Mouse (Mus musculus) intestine, postnatal 0 days (tissue): Measurements from ENCODE around the gene Slc25a36. TPM values are rescaled to one million over a fixed set of nuclear protein-coding genes. Genes with fewer than 3 reads are reported as not detected.

Experiments used
- ATAC-seq: fragments of 200-750 bp; cut with Nextera tagmentation; 2 replicates; pipeline ENCODE4 v1.8.0; 2017; ENCODE audit warnings: mild to moderate bottlenecking, moderate TSS enrichment, moderate library complexity
- H3K27ac ChIP-seq: fragments of 300-500 bp; sonication (generic); 2 replicates; pipeline ENCODE4 v1.5.1; 2014; ENCODE audit warnings: mild to moderate bottlenecking, low read depth, low read length, moderate library complexity
- H3K27me3 ChIP-seq: fragments of 300-500 bp; sonication (generic); replicated peaks from 2 replicates; pipeline ENCODE4 v1.6.1; 2014; ENCODE audit warnings: low read length, mixed read lengths; ENCODE audit not compliant: control insufficient read depth, insufficient read depth
- H3K36me3 ChIP-seq: fragments of 300-500 bp; sonication (generic); 2 replicates; pipeline ENCODE4 v1.6.1; 2014; ENCODE audit warnings: mild to moderate bottlenecking, moderate library complexity; ENCODE audit not compliant: control insufficient read depth, insufficient read depth
- H3K4me1 ChIP-seq: fragments of 300-500 bp; sonication (generic); replicated peaks from 2 replicates; pipeline ENCODE4 v1.6.1; 2014; ENCODE audit warnings: antibody characterized with exemption, low read length, mixed read lengths; ENCODE audit not compliant: control insufficient read depth, insufficient read depth
- H3K4me2 ChIP-seq: fragments of 300-500 bp; sonication (generic); replicated peaks from 2 replicates; pipeline ENCODE4 v1.6.1; 2014; ENCODE audit warnings: low read depth, mild to moderate bottlenecking, moderate library complexity
- H3K4me3 ChIP-seq: fragments of 300-500 bp; sonication (generic); 2 replicates; pipeline ENCODE4 v1.5.1; 2014; ENCODE audit warnings: low read depth, low read length
- H3K9ac ChIP-seq: fragments of 300-500 bp; sonication (generic); 2 replicates; pipeline ENCODE4 v1.6.1; 2014; ENCODE audit warnings: mild to moderate bottlenecking, low read depth, low read length
- H3K9me3 ChIP-seq: fragments of 300-500 bp; sonication (generic); 2 replicates; pipeline ENCODE4 v1.6.1; 2016; ENCODE audit warnings: mixed run types; ENCODE audit not compliant: control insufficient read depth
- CTCF ChIP-seq: sonication (generic); IDR thresholded peaks from 2 replicates; pipeline ENCODE4 v1.5.1; 2016; ENCODE audit warnings: low read depth, mild to moderate bottlenecking, control low read depth, antibody characterized with exemption, moderate library complexity
- WGBS: fragments of 180-500 bp; shearing (Covaris S2); extraction: QIAGEN DNeasy Blood & Tissue Kit; methylation state at CpG from one replicate; pipeline ENCODE4 v1.1.7; 2014; 5-methylcytosine and 5-hydroxymethylcytosine counted together
- polyA plus RNA-seq: library from polyadenylated mRNA; unstranded; fragments of >200 nt; fragmentation: Nextera tagmentation; extraction: Ambion mirVana; gene quantifications from 2 replicates; pipeline ENCODE4 v1.2.1, GENCODE M21; 2015

Slc25a36 gene
- polyA plus RNA-seq, 1 experiment from 2014 or later = 47.7 TPM

DNA sequence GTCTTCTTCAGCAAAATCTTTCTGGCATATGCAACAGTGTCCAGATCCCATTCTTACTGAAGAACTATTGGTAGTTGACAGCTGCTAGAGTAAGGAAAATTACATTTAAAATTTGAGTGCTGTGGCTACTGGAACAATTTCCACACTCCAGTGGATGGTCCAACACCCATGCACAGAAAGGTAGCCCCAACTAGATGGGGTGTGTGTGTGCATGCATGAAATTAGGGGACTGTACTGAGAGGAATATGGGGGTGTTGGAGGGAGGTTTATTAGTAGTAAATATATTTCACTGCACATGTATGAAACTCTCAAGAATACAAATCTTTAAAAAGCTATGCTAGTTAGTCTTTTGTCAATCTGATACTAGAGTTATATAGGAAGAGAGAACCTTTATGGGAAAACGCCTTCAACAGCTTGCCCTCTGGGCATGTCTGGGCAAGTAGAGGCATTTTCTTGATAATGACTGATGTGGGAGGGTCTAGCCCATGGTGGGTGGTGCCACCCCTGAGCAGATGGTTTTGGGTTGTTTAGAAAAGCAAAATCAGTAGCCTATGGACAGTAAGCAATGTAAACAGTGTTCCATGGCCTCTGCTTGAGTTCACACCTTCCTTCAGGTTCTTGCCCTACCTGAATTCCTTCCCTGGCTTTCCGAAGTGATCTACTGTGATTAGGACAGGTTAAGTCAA, 7.4 kb downstream of the Slc25a36 start:
- ATAC-seq = no peak
- 58% methylated on average over 2 of the region's 2 CpGs for WGBS
- Histone ChIP-seq H3K4me1 (no peaks in the 10 kb centered on the region), H3K9ac (no peak overlapping the region), H3K4me2 (no peak overlapping the region), H3K36me3 (peaks cover 5% of the 10 kb centered on the region; the same call in 1 of the 2 replicates), H3K9me3 (no peaks in the 10 kb centered on the region), H3K4me3 (no peak overlapping the region), H3K27ac (no peak overlapping the region), H3K27me3 (no peaks in the 10 kb centered on the region)
- no peak for TF ChIP-seq CTCF

- H3K36me3 ChIP-seq = peaks cover 24% of the 10 kb centered on the region
- TF ChIP-seq CTCF = no peak
- WGBS = 37% methylated on average over 4 of the region's 4 CpGs
- no peaks in the 10 kb centered on the region for H3K9me3 ChIP-seq
- no peak overlapping the region for H3K4me2 ChIP-seq
- H3K27me3 ChIP-seq = no peaks in the 10 kb centered on the region
- ATAC-seq = no peak
- H3K27ac ChIP-seq = no peak overlapping the region
- H3K9ac ChIP-seq = no peak overlapping the region
- H3K4me1 ChIP-seq = no peaks in the 10 kb centered on the region
- H3K4me3 ChIP-seq = no peak overlapping the region
These were observed 12.0 kb downstream of the Slc25a36 start for GRCm38 (mm10) chr9:97098985-97099384.

- no peak overlapping the region for H3K4me3 ChIP-seq
- no peaks in the 10 kb centered on the region for H3K9me3 ChIP-seq
- peaks cover 29% of the 10 kb centered on the region for H3K36me3 ChIP-seq
- ATAC-seq = no peak
- no peak overlapping the region for H3K4me2 ChIP-seq
- no peak overlapping the region for H3K27ac ChIP-seq
- H3K4me1 ChIP-seq = no peaks in the 10 kb centered on the region
- no peaks in the 10 kb centered on the region for H3K27me3 ChIP-seq
- 63% methylated on average over 1 of the region's 1 CpGs for WGBS
- TF ChIP-seq CTCF = no peak
- H3K9ac ChIP-seq = no peak overlapping the region
These were observed 14.8 kb downstream of the Slc25a36 start for GRCm38 (mm10) chr9:97096180-97096579.

- 0 out of 2 replicates have a peak, but pooled peaks have one; percentile 22 for TF ChIP-seq CTCF
- Histone ChIP-seq H3K4me3 (no peak overlapping the region), H3K36me3 (peaks cover 29% of the 10 kb centered on the region), H3K4me1 (no peaks in the 10 kb centered on the region), H3K9ac (no peak overlapping the region), H3K4me2 (no peak overlapping the region), H3K27ac (no peak overlapping the region), H3K9me3 (no peaks in the 10 kb centered on the region), H3K27me3 (no peaks in the 10 kb centered on the region)
- no peak for ATAC-seq
These were observed 23.1 kb downstream of the Slc25a36 start for GRCm38 (mm10) chr9:97087850-97088249.

GRCm38 (mm10) chr9:97084628-97085027, 26.3 kb downstream of the Slc25a36 start:
- ATAC-seq = no peak
- H3K27ac ChIP-seq = no peak overlapping the region
- peak; percentile 39 for TF ChIP-seq CTCF
- H3K4me3 ChIP-seq = no peak overlapping the region
- no peaks in the 10 kb centered on the region for H3K27me3 ChIP-seq
- H3K4me1 ChIP-seq = no peaks in the 10 kb centered on the region
- peaks cover 32% of the 10 kb centered on the region for H3K36me3 ChIP-seq
- no peak overlapping the region for H3K4me2 ChIP-seq
- no peaks in the 10 kb centered on the region for H3K9me3 ChIP-seq
- 88% methylated on average over 2 of the region's 2 CpGs for whole genome bisulfite sequencing
- no peak overlapping the region for H3K9ac ChIP-seq

DNA sequence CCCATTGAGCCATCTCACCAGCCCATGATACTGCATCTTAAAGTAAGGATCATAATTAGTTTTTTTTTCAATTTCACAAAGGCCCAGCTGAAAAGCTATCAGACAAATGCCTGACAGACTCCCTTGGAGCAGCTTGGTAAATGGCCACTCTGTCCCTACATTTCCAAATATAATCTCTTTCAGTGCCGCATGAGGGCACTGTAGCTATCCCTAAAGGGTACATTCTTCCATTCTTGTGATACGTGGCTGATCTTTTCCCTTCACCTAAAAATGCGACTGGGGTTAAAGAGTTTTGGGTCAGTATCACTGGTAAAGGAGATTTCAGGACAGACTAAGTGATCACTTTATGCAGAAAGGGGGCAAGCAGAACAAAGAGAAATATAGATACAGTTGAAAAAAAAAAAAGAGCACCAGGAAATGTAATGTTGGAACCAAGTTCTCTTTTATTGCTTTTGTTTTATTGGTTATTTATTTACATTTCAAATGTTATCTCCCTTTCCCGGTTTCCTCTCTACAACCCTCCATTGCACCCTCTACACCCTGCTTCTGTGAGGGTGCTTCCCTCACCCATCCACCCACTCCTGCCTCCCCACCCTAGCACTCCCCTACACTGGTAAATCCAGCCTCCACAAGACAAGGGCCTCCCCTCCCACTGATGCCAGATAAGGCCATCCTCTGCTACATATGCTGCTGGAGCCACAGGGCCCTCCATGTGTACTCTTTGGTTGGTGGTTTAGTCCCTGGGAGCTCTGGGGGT, 29.7 kb downstream of the Slc25a36 start:
- H3K27me3 ChIP-seq = no peaks in the 10 kb centered on the region
- no peak overlapping the region for H3K27ac ChIP-seq
- peak; percentile 85 for ATAC-seq
- no peaks in the 10 kb centered on the region for H3K9me3 ChIP-seq
- TF ChIP-seq CTCF = peak; percentile 60
- no peaks in the 10 kb centered on the region for H3K4me1 ChIP-seq
- H3K4me2 ChIP-seq = no peak overlapping the region
- peaks cover 40% of the 10 kb centered on the region for H3K36me3 ChIP-seq
- WGBS = 56% methylated on average over 4 of the region's 4 CpGs
- no peak overlapping the region for H3K4me3 ChIP-seq
- H3K9ac ChIP-seq = no peak overlapping the region
